Mouse (Mus musculus) erythroblast, embryonic 14.5 days (primary cell): ENCODE measurements around the gene Bud13. TPM values are rescaled to one million over a fixed set of nuclear protein-coding genes. Genes with fewer than 3 reads are reported as not detected.

ENCODE experiments used
- H3K27me3 ChIP-seq: 2 replicates; pipeline ENCODE4 v1.6.1; 2012; ENCODE audit warnings: inconsistent platforms; ENCODE audit not compliant: control insufficient read depth
- H3K36me3 ChIP-seq: 2 replicates; pipeline ENCODE4 v1.6.1; 2012; ENCODE audit warnings: mild to moderate bottlenecking, inconsistent platforms; ENCODE audit not compliant: control insufficient read depth
- H3K4me1 ChIP-seq: 2 replicates; pipeline ENCODE4 v1.6.1; 2012; ENCODE audit warnings: inconsistent platforms; ENCODE audit not compliant: control insufficient read depth
- H3K4me3 ChIP-seq: replicated peaks from 2 replicates; pipeline ENCODE3; 2012; ENCODE audit warnings: moderate library complexity, mild to moderate bottlenecking, inconsistent platforms
- H3K9me3 ChIP-seq: 2 replicates; pipeline ENCODE4 v1.6.1; 2012; ENCODE audit warnings: low read length, inconsistent platforms, mixed read lengths; ENCODE audit not compliant: control insufficient read depth
- GATA1 ChIP-seq: IDR thresholded peaks from 2 replicates; pipeline ENCODE4 v1.6.1; 2012; ENCODE audit warnings: low read length, inconsistent platforms, mixed read lengths
- TAL1 ChIP-seq: IDR thresholded peaks from 3 replicates; pipeline ENCODE4 v1.6.1; 2012; ENCODE audit warnings: low read length, inconsistent platforms, mixed read lengths
- polyA plus RNA-seq: library from polyadenylated mRNA; stranded (reverse); fragments of >175 nt; gene quantifications from 2 replicates; pipeline ENCODE4 v1.2.3, GENCODE M21; 2012

Gene Bud13
- polyA plus RNA-seq, result 0.45 and 0.76 TPM in 2 replicates

GRCm38 (mm10) chr9:46282631-46283436, at the start of gene Bud13:
TSS of gene Bud13 (plus strand) at chr9:46283008.
- peaks cover 19% of the 10 kb centered on the region for H3K4me1 ChIP-seq
- TF ChIP-seq TAL1 (no peak), GATA1 (no peak)
- H3K4me3 ChIP-seq, result peak within 1 kb of the TSS; percentile 98
- no peaks in the 10 kb centered on the region for H3K27me3 ChIP-seq
- H3K9me3 ChIP-seq, result no peaks in the 10 kb centered on the region
- H3K36me3 ChIP-seq, result peaks cover 58% of the 10 kb centered on the region

GRCm38 (mm10) chr9:46235196-46235595, 47.6 kb upstream of the Bud13 start:
- Histone ChIP-seq H3K27me3 (no peaks in the 10 kb centered on the region), H3K4me3 (no peak overlapping the region), H3K4me1 (peaks cover 11% of the 10 kb centered on the region), H3K9me3 (no peaks in the 10 kb centered on the region), H3K36me3 (no peaks in the 10 kb centered on the region)
- no peak for TF ChIP-seq GATA1
- TF ChIP-seq TAL1, result no peak

GRCm38 (mm10) chr9:46235596-46235648, 47.4 kb upstream of the Bud13 start, which contains the start of gene Apoc3:
TSS of gene Apoc3 (minus strand) at chr9:46235636.
- H3K4me3 ChIP-seq, result no peak within 1 kb of the TSS
- TF ChIP-seq TAL1 (no peak), GATA1 (no peak)
- peaks cover 11% of the 10 kb centered on the region for H3K4me1 ChIP-seq
- no peaks in the 10 kb centered on the region for H3K36me3 ChIP-seq
- no peaks in the 10 kb centered on the region for H3K27me3 ChIP-seq
- H3K9me3 ChIP-seq, result no peaks in the 10 kb centered on the region

GRCm38 (mm10) chr9:46235649-46236048, 47.2 kb upstream of the Bud13 start:
- Histone ChIP-seq H3K27me3 (no peaks in the 10 kb centered on the region), H3K4me1 (peaks cover 10% of the 10 kb centered on the region), H3K4me3 (no peak overlapping the region), H3K36me3 (no peaks in the 10 kb centered on the region), H3K9me3 (no peaks in the 10 kb centered on the region)
- TF ChIP-seq GATA1, result no peak
- no peak for TF ChIP-seq TAL1

GRCm38 (mm10) chr9:46238850-46239249, 44.0 kb upstream of the Bud13 start:
- Histone ChIP-seq H3K36me3 (no peaks in the 10 kb centered on the region), H3K27me3 (no peaks in the 10 kb centered on the region), H3K4me3 (no peak overlapping the region), H3K4me1 (peaks cover 10% of the 10 kb centered on the region), H3K9me3 (no peaks in the 10 kb centered on the region)
- no peak for TF ChIP-seq GATA1
- no peak for TF ChIP-seq TAL1

GRCm38 (mm10) chr9:46240526-46241153, 42.2 kb upstream of the Bud13 start, which contains the start of gene Apoa4:
TSS of gene Apoa4 (plus strand) at chr9:46240696.
- Histone ChIP-seq H3K27me3 (no peaks in the 10 kb centered on the region), H3K4me1 (peaks cover 4% of the 10 kb centered on the region), H3K9me3 (no peaks in the 10 kb centered on the region), H3K4me3 (no peak within 1 kb of the TSS), H3K36me3 (no peaks in the 10 kb centered on the region)
- TF ChIP-seq TAL1 (no peak), GATA1 (no peak)

- H3K9me3 ChIP-seq, result no peaks in the 10 kb centered on the region
- H3K4me3 ChIP-seq, result no peak overlapping the region
- peaks cover 1% of the 10 kb centered on the region for H3K4me1 ChIP-seq
- H3K27me3 ChIP-seq, result no peaks in the 10 kb centered on the region
- H3K36me3 ChIP-seq, result no peaks in the 10 kb centered on the region
- TF ChIP-seq GATA1 (no peak), TAL1 (no peak)
These were observed 41.0 kb upstream of the Bud13 start for GRCm38 (mm10) chr9:46241818-46242217.

GRCm38 (mm10) chr9:46243122-46243521, 39.7 kb upstream of the Bud13 start:
- peaks cover 1% of the 10 kb centered on the region; the same call in 1 of the 2 replicates for H3K4me1 ChIP-seq
- H3K9me3 ChIP-seq, result no peaks in the 10 kb centered on the region
- H3K36me3 ChIP-seq, result no peaks in the 10 kb centered on the region
- H3K4me3 ChIP-seq, result no peak overlapping the region
- TF ChIP-seq TAL1 (no peak), GATA1 (no peak)
- no peaks in the 10 kb centered on the region for H3K27me3 ChIP-seq

- no peak overlapping the region for H3K4me3 ChIP-seq
- TF ChIP-seq TAL1, result no peak
- no peak for TF ChIP-seq GATA1
- H3K4me1 ChIP-seq, result peaks cover 1% of the 10 kb centered on the region; the same call in 1 of the 2 replicates
- H3K9me3 ChIP-seq, result no peaks in the 10 kb centered on the region
- no peaks in the 10 kb centered on the region for H3K27me3 ChIP-seq
- H3K36me3 ChIP-seq, result no peaks in the 10 kb centered on the region
These were observed 39.2 kb upstream of the Bud13 start for GRCm38 (mm10) chr9:46243584-46243983.
